12 mouse cellular contexts compared by ENCODE assay signal in genomic region chr6:114724351-114724750, GRCm38 (mm10).
DNase-seq lines count a peak whose midpoint lies in the region; ATAC-seq and TF ChIP-seq lines count a peak whose summit lies in the region.
"Had no signal": no experiment of that assay in that cellular context is flagged by ENCODE, and none has a peak within 500 bp of the region (broad histone marks: within the 10 kb centered on the region; RNA-seq: fewer than 3 reads in every experiment).

No protein-coding gene starts in this region.

- no peak overlapping the region for H3K4me2 ChIP-seq in forebrain, postnatal 0 days (ENCODE audit: low read depth)
- H3K4me2 ChIP-seq in forebrain, embryonic 11.5 days (ENCODE audit: low read depth, low read length, severe bottlenecking): no peak overlapping the region
- H3K4me2 ChIP-seq in hindbrain, embryonic 15.5 days: no peak overlapping the region
- no peak overlapping the region for H3K4me2 ChIP-seq in hindbrain, postnatal 0 days (ENCODE audit: low read depth, low read length)
- no peak overlapping the region for H3K4me2 ChIP-seq in midbrain, embryonic 11.5 days
- no peak overlapping the region for H3K4me2 ChIP-seq in midbrain, embryonic 14.5 days (ENCODE audit: low read length)
- H3K4me2 ChIP-seq in midbrain, embryonic 16.5 days (ENCODE audit: low read length): no peak overlapping the region
- H3K4me2 ChIP-seq: liver, embryonic 12.5 days; neural tube, embryonic 12.5 days had no signal

- H3K9me3 ChIP-seq in forebrain, postnatal 0 days (ENCODE audit: low read length): no peaks in the 10 kb centered on the region
- no peaks in the 10 kb centered on the region for H3K9me3 ChIP-seq in forebrain, embryonic 11.5 days (ENCODE audit: control insufficient read depth, low read length)
- no peaks in the 10 kb centered on the region for H3K9me3 ChIP-seq in hindbrain, embryonic 15.5 days
- no peaks in the 10 kb centered on the region for H3K9me3 ChIP-seq in hindbrain, postnatal 0 days (ENCODE audit: low read length)
- H3K9me3 ChIP-seq in midbrain, embryonic 11.5 days (ENCODE audit: control insufficient read depth, low read length): no peaks in the 10 kb centered on the region
- H3K9me3 ChIP-seq in midbrain, embryonic 14.5 days (ENCODE audit: control insufficient read depth, low read length): no peaks in the 10 kb centered on the region
- H3K9me3 ChIP-seq in midbrain, embryonic 16.5 days (replicated peaks; ENCODE audit: control insufficient read depth, low read length, poor library complexity, severe bottlenecking): no peaks in the 10 kb centered on the region
- H3K9me3 ChIP-seq: liver, embryonic 12.5 days; neural tube, embryonic 12.5 days had no signal

- no peak for TF ChIP-seq CTCF in forebrain, postnatal 0 days (IDR thresholded peaks at IDR 0.05; ENCODE audit: low read depth)
- no peak for TF ChIP-seq CTCF in hindbrain, postnatal 0 days (IDR thresholded peaks at IDR 0.05; ENCODE audit: low read depth)

- H3K4me3 ChIP-seq in forebrain, postnatal 0 days (ENCODE audit: low read depth, low read length): no peak overlapping the region
- no peak overlapping the region for H3K4me3 ChIP-seq in forebrain, embryonic 11.5 days (ENCODE audit: low read depth, low read length)
- no peak overlapping the region for H3K4me3 ChIP-seq in hindbrain, embryonic 15.5 days
- H3K4me3 ChIP-seq in hindbrain, postnatal 0 days (ENCODE audit: low read length): no peak overlapping the region
- no peak overlapping the region for H3K4me3 ChIP-seq in midbrain, embryonic 11.5 days (ENCODE audit: low read depth, low read length)
- H3K4me3 ChIP-seq in midbrain, embryonic 14.5 days (replicated peaks; ENCODE audit: low read depth, low read length): no peak overlapping the region
- no peak overlapping the region for H3K4me3 ChIP-seq in midbrain, embryonic 16.5 days (ENCODE audit: low read depth, low read length)
- H3K4me3 ChIP-seq: left cerebral cortex, adult 2 months; liver, embryonic 12.5 days; neural tube, embryonic 12.5 days had no signal

- H3K36me3 ChIP-seq in forebrain, postnatal 0 days (ENCODE audit: insufficient read depth): no peaks in the 10 kb centered on the region
- no peaks in the 10 kb centered on the region for H3K36me3 ChIP-seq in forebrain, embryonic 11.5 days (ENCODE audit: control insufficient read depth, insufficient read depth, low read length)
- H3K36me3 ChIP-seq in hindbrain, embryonic 15.5 days: no peaks in the 10 kb centered on the region
- H3K36me3 ChIP-seq in hindbrain, postnatal 0 days (ENCODE audit: insufficient read depth, low read length): no peaks in the 10 kb centered on the region
- no peaks in the 10 kb centered on the region for H3K36me3 ChIP-seq in midbrain, embryonic 11.5 days (ENCODE audit: control insufficient read depth, insufficient read depth, low read length)
- H3K36me3 ChIP-seq in midbrain, embryonic 14.5 days (ENCODE audit: control insufficient read depth, insufficient read depth, low read length): no peaks in the 10 kb centered on the region
- no peaks in the 10 kb centered on the region for H3K36me3 ChIP-seq in midbrain, embryonic 16.5 days (ENCODE audit: control insufficient read depth, insufficient read depth, low read length)
- H3K36me3 ChIP-seq: liver, embryonic 12.5 days; neural tube, embryonic 12.5 days had no signal

- WGBS in forebrain, postnatal 0 days: 83% methylated on average over 7 of the region's 7 CpGs
- 90% methylated on average over 7 of the region's 7 CpGs for WGBS in forebrain, embryonic 11.5 days
- WGBS in hindbrain, embryonic 15.5 days: 87% methylated on average over 7 of the region's 7 CpGs
- WGBS in hindbrain, postnatal 0 days: 84% methylated on average over 7 of the region's 7 CpGs
- 87% methylated on average over 7 of the region's 7 CpGs for WGBS in midbrain, embryonic 11.5 days
- WGBS in midbrain, embryonic 14.5 days: 83% methylated on average over 7 of the region's 7 CpGs
- 83% methylated on average over 7 of the region's 7 CpGs for WGBS in midbrain, embryonic 16.5 days

- no peak for DNase-seq in forebrain, postnatal 0 days
- no peak for DNase-seq in forebrain, embryonic 11.5 days (ENCODE audit: low spot score)
- no peak for DNase-seq in hindbrain, postnatal 0 days (ENCODE audit: low spot score)
- DNase-seq in midbrain, embryonic 11.5 days (ENCODE audit: low spot score, missing footprints): peak; percentile 77
- DNase-seq in midbrain, embryonic 14.5 days: no peak
- no peak for DNase-seq in left cerebral cortex, adult 11 months (ENCODE audit: low spot score)

- no peaks in the 10 kb centered on the region for H3K27me3 ChIP-seq in forebrain, postnatal 0 days (ENCODE audit: insufficient read depth, low read length)
- no peaks in the 10 kb centered on the region for H3K27me3 ChIP-seq in forebrain, embryonic 11.5 days (ENCODE audit: control insufficient read depth, insufficient read depth, low read length)
- H3K27me3 ChIP-seq in hindbrain, embryonic 15.5 days: no peaks in the 10 kb centered on the region
- no peaks in the 10 kb centered on the region for H3K27me3 ChIP-seq in hindbrain, postnatal 0 days (ENCODE audit: insufficient read depth, low read length)
- no peaks in the 10 kb centered on the region for H3K27me3 ChIP-seq in midbrain, embryonic 11.5 days (ENCODE audit: control insufficient read depth, insufficient read depth, low read length)
- H3K27me3 ChIP-seq in midbrain, embryonic 14.5 days (ENCODE audit: control insufficient read depth, insufficient read depth, low read length): no peaks in the 10 kb centered on the region
- no peaks in the 10 kb centered on the region for H3K27me3 ChIP-seq in midbrain, embryonic 16.5 days (ENCODE audit: control insufficient read depth, insufficient read depth, low read depth, low read length)
- H3K27me3 ChIP-seq: liver, embryonic 12.5 days; neural tube, embryonic 12.5 days had no signal

- H3K9ac ChIP-seq in forebrain, postnatal 0 days: no peak overlapping the region
- H3K9ac ChIP-seq in forebrain, embryonic 11.5 days (ENCODE audit: low read length): no peak overlapping the region
- no peak overlapping the region for H3K9ac ChIP-seq in hindbrain, embryonic 15.5 days
- no peak overlapping the region for H3K9ac ChIP-seq in hindbrain, postnatal 0 days (replicated peaks; ENCODE audit: low read length)
- no peak overlapping the region for H3K9ac ChIP-seq in midbrain, embryonic 11.5 days (ENCODE audit: low read length)
- no peak overlapping the region for H3K9ac ChIP-seq in midbrain, embryonic 14.5 days (replicated peaks; ENCODE audit: low read length)
- no peak overlapping the region for H3K9ac ChIP-seq in midbrain, embryonic 16.5 days (ENCODE audit: low read depth, low read length)
- H3K9ac ChIP-seq: liver, embryonic 12.5 days; neural tube, embryonic 12.5 days had no signal

- H3K4me1 ChIP-seq in forebrain, postnatal 0 days (ENCODE audit: insufficient read depth): no peaks in the 10 kb centered on the region
- peaks cover 5% of the 10 kb centered on the region; the same call in 1 of the 2 replicates for H3K4me1 ChIP-seq in forebrain, embryonic 11.5 days (replicated peaks; ENCODE audit: control insufficient read depth, insufficient read depth, low read length)
- peaks cover 28% of the 10 kb centered on the region for H3K4me1 ChIP-seq in hindbrain, embryonic 15.5 days (replicated peaks)
- peaks cover 1% of the 10 kb centered on the region for H3K4me1 ChIP-seq in hindbrain, postnatal 0 days (ENCODE audit: insufficient read depth, low read length)
- H3K4me1 ChIP-seq in midbrain, embryonic 11.5 days (ENCODE audit: control insufficient read depth, insufficient read depth, low read length): peaks cover 3% of the 10 kb centered on the region
- no peaks in the 10 kb centered on the region for H3K4me1 ChIP-seq in midbrain, embryonic 14.5 days (ENCODE audit: control insufficient read depth, insufficient read depth, low read length)
- peaks cover 9% of the 10 kb centered on the region; the same call in 1 of the 2 replicates for H3K4me1 ChIP-seq in midbrain, embryonic 16.5 days (ENCODE audit: control insufficient read depth, insufficient read depth, low read length)

- peak; percentile 17; the same call in 1 of the 2 replicates for ATAC-seq in forebrain, postnatal 0 days
- ATAC-seq in forebrain, embryonic 11.5 days (replicated peaks; ENCODE audit: low FRiP score): no peak
- ATAC-seq in hindbrain, embryonic 15.5 days (ENCODE audit: low FRiP score, low read depth): peak; percentile 32; the same call in 1 of the 2 replicates
- no peak for ATAC-seq in hindbrain, postnatal 0 days
- ATAC-seq in midbrain, embryonic 11.5 days (ENCODE audit: low FRiP score): no peak
- no peak for ATAC-seq in midbrain, embryonic 14.5 days (ENCODE audit: low FRiP score, low TSS enrichment)
- ATAC-seq in midbrain, embryonic 16.5 days: peak; percentile 29; the same call in 1 of the 2 replicates
- ATAC-seq: activated CD4-positive, CD25-positive, alpha-beta regulatory T cell, adult 4 months; liver, embryonic 12.5 days had no signal

- no peak overlapping the region for H3K27ac ChIP-seq in forebrain, postnatal 0 days (ENCODE audit: low read depth, low read length)
- no peak overlapping the region for H3K27ac ChIP-seq in forebrain, embryonic 11.5 days (ENCODE audit: low read depth, low read length)
- H3K27ac ChIP-seq in hindbrain, embryonic 15.5 days (replicated peaks): peak overlapping the region; percentile 20; the same call in 1 of the 2 replicates
- H3K27ac ChIP-seq in hindbrain, postnatal 0 days: no peak overlapping the region
- H3K27ac ChIP-seq in midbrain, embryonic 11.5 days (ENCODE audit: low read depth, low read length): no peak overlapping the region
- no peak overlapping the region for H3K27ac ChIP-seq in midbrain, embryonic 14.5 days (replicated peaks; ENCODE audit: low read depth, low read length)
- no peak overlapping the region for H3K27ac ChIP-seq in midbrain, embryonic 16.5 days (ENCODE audit: low read length)
- H3K27ac ChIP-seq: left cerebral cortex, adult 2 months; liver, embryonic 12.5 days; neural tube, embryonic 12.5 days had no signal

Comparison
In these comparisons a context has a peak if more than half of its experiments do, and no peak if none do; other contexts are left out.
1. ATAC-seq: peak in forebrain, postnatal 0 days (single experiment), hindbrain, embryonic 15.5 days (single experiment) and midbrain, embryonic 16.5 days (single experiment); none in forebrain, embryonic 11.5 days (single experiment), hindbrain, postnatal 0 days (single experiment), midbrain, embryonic 11.5 days (single experiment) and midbrain, embryonic 14.5 days (single experiment).